Mouse (Mus musculus): ENCODE measurements around the gene Nrp2. TPM values are rescaled to one million over a fixed set of nuclear protein-coding genes. Genes with fewer than 3 reads are reported as not detected.

The Nrp2 gene
- total RNA-seq, 1 experiment from 2014 or later = 0.87 TPM

GRCm38 (mm10) chr1:62704117-62704888 is 1.2 kb downstream of the Nrp2 start:
- ATAC-seq (replicated peaks; ENCODE audit: low read depth, poor library complexity, severe bottlenecking) = no peak

- no peak for ATAC-seq (replicated peaks; ENCODE audit: low read depth, poor library complexity, severe bottlenecking)
These were observed 1.9 kb downstream of the Nrp2 start for GRCm38 (mm10) chr1:62704889-62705516.

- ATAC-seq (replicated peaks; ENCODE audit: low read depth, poor library complexity, severe bottlenecking) = no peak
These were observed 2.5 kb downstream of the Nrp2 start for GRCm38 (mm10) chr1:62705517-62705981.

- ATAC-seq (replicated peaks; ENCODE audit: low read depth, poor library complexity, severe bottlenecking) = peak; percentile 40
These were observed 3.3 kb downstream of the Nrp2 start for GRCm38 (mm10) chr1:62706085-62707021.

GRCm38 (mm10) chr1:62707101-62707912 is 4.2 kb downstream of the Nrp2 start:
- ATAC-seq (replicated peaks; ENCODE audit: low read depth, poor library complexity, severe bottlenecking) = 0 out of 2 replicates have a peak, but pooled peaks have one; percentile 18

GRCm38 (mm10) chr1:62707913-62708860 is 5.1 kb downstream of the Nrp2 start:
- no peak for ATAC-seq (replicated peaks; ENCODE audit: low read depth, poor library complexity, severe bottlenecking)

- no peak for ATAC-seq (replicated peaks; ENCODE audit: low read depth, poor library complexity, severe bottlenecking)
These were observed 6.8 kb downstream of the Nrp2 start for GRCm38 (mm10) chr1:62709770-62710335.

- no peak for ATAC-seq (replicated peaks; ENCODE audit: low read depth, poor library complexity, severe bottlenecking)
These were observed 10.1 kb downstream of the Nrp2 start for GRCm38 (mm10) chr1:62713021-62713676.

- no peak for ATAC-seq (replicated peaks; ENCODE audit: low read depth, poor library complexity, severe bottlenecking)
These were observed 11.9 kb downstream of the Nrp2 start for GRCm38 (mm10) chr1:62715004-62715403.

- no peak for ATAC-seq (replicated peaks; ENCODE audit: low read depth, poor library complexity, severe bottlenecking)
These were observed 12.6 kb downstream of the Nrp2 start for GRCm38 (mm10) chr1:62715692-62716091.

- no peak for ATAC-seq (replicated peaks; ENCODE audit: low read depth, poor library complexity, severe bottlenecking)
These were observed 13.9 kb downstream of the Nrp2 start for GRCm38 (mm10) chr1:62716836-62717478.

- no peak for ATAC-seq (replicated peaks; ENCODE audit: low read depth, poor library complexity, severe bottlenecking)
These were observed 14.6 kb downstream of the Nrp2 start for GRCm38 (mm10) chr1:62717552-62718236.

- ATAC-seq (replicated peaks; ENCODE audit: low read depth, poor library complexity, severe bottlenecking) = no peak
These were observed 15.1 kb downstream of the Nrp2 start for GRCm38 (mm10) chr1:62718237-62718571.

GRCm38 (mm10) chr1:62718750-62719149 is 15.7 kb downstream of the Nrp2 start:
- ATAC-seq (replicated peaks; ENCODE audit: low read depth, poor library complexity, severe bottlenecking) = no peak

GRCm38 (mm10) chr1:62719770-62720169 is 16.7 kb downstream of the Nrp2 start:
- ATAC-seq (replicated peaks; ENCODE audit: low read depth, poor library complexity, severe bottlenecking) = no peak

- ATAC-seq (replicated peaks; ENCODE audit: low read depth, poor library complexity, severe bottlenecking) = no peak
These were observed 17.1 kb downstream of the Nrp2 start for GRCm38 (mm10) chr1:62720176-62720575.
